Mouse (Mus musculus) T-helper 1 cell (primary cell): ENCODE measurements around the gene Cd33.

Experiments used
- in situ Hi-C: fragments of 300-600 bp; cut with MboI, MseI; formaldehyde crosslinking; loops from one replicate; pipeline ENCODE4 v1.15.1; 2025; ENCODE audit warnings: high pct_unique_total_duplicates

Cd33 gene

DNA sequence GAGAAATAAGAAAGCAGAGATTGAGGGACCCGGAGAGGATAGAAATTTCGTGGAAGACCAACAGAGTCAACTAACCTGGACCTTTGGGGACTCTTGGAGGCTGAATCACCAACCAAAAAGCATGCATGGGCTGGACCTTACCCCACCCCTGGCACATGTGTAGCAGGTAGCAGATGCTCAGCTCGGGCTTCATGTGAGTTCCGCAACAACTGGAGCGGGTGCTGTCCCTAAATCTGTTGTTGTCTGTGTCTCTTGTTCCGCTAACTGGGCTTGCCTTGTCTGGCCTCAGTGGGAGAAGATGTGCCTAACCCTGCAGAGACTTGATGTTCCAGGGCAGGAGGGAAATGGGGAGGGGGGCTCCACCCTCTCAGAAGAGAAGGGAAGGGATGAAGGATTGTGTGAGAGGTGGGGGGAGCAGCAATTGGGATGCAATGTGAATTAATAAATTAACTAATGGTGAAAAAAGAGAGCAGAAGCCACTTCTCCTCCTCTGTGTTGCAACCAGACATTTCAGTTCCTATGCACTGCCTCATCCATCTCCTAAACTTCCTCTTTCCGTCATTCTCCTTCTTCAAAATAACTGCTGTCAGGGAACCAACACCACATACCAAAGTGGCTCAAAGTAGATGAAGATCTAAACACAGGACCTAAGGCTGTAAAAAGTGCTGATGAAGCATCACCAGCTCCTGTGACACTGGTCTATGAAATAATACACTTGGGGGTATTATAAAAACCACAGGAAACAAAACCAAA, at the start of gene Cd33:
TSS of gene Cd33 (minus strand) at position 204 of the 753 bp plus-strand sequence.
- in situ Hi-C loops, result no loop called here

DNA sequence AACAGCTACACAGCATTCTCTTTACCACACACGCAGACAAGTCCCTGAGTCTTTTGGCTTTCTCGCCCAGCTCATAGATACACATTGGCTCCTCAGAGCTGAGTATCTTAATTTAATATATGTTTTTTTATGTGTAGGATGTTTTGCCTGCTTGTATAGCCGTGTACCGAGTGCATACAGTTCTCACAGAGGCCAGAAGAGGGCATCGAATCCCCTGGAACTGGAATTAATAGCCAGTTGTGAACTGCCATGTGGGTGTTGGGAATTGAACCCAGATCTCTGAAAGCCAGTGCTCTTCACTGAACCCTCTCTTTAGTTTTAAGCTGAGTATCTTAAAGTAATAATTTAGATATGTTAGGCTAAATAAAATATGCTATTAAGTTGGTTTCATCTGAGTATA, 40.6 kb upstream of the Cd33 start:
- in situ Hi-C loops, result loop anchor here (5.0 kb wide), 1 partner anchor 88 kb away; the partner anchor contains the start of gene Ctu1

DNA sequence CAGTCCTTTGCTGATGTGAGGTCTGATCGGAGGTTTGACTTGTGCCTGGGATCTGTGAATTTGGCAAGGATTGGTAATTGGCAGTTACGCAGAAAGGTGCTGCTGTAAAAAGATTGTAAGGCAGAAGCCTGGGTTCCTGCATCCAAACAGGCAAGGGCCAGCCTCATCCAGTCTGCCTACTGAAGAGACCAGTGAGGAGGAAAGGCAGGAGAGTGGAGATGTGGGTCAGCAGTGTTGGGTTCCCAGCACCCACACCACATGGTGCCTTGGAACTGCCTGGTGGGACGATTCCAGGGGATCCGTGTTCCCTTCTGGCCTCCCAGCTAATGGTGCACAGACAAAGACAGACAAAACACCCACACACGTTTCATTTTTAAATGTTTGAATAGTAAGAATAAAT, 36.3 kb upstream of the Cd33 start:
- in situ Hi-C loops, result loop anchor here (5.0 kb wide), 1 partner anchor 92 kb away; the partner anchor contains the start of gene Ctu1

DNA sequence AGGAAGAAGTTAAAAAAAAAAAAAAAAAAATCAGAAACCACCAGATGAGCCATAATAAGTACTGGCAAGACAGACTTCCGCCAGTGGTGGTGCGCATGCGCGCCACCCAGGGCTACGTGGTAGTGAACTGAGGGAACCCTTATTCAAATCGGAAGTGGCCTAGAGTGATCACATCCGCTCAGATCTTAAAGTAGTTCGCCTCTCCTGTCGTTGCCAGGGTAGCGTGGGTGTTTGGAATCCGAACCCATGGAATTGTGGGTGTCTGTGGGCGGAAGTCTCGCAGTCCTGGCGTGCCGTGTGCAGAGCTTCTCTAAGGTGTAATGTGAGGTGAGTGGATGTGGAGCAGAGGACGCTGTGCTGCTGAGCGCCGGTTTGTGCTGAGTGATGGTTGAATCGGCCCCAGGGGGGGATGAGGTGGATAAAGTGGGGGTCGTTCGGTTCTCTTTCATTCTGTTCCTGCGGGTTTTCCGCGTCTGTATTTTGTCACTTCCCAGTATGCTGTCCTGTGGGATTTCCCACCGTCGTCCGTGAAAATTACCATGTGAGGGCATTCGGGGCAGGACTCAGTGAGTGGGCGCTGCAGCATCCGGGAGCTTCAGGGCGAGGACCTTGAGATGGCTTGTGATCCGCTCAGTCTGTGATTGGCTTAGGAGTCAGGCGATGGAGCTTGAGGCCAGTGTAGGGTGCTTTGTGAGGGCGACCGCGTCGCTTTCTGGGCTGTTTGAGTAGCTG, 35.4 kb upstream of the Cd33 start, which contains the start of gene Zfp719:
TSS of gene Zfp719 (plus strand) at position 171 of the 732 bp plus-strand sequence.
- in situ Hi-C loops, result loop anchor here (5.0 kb wide), 1 partner anchor 93 kb away; the partner anchor contains the start of gene Ctu1

DNA sequence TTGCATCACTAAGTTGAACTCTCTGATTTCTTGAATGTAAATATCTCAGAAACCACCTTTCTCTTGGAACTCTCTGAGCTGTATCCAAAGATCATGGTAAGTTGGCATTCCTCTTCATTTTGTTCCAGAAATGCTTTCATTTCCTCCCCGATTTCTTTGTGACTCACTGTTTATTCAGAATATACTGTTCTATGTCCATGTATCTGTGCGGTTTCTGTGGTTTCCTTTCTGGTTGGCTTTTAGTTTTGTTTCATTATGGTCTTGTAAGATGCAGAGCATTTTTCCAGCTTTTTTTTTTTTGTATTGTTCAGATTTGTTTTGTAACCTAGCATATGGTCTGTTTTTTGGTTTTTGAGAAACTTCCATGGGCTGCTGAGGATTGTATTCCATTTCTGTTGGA, 27.0 kb upstream of the Cd33 start:
- in situ Hi-C loops, result no loop called here

DNA sequence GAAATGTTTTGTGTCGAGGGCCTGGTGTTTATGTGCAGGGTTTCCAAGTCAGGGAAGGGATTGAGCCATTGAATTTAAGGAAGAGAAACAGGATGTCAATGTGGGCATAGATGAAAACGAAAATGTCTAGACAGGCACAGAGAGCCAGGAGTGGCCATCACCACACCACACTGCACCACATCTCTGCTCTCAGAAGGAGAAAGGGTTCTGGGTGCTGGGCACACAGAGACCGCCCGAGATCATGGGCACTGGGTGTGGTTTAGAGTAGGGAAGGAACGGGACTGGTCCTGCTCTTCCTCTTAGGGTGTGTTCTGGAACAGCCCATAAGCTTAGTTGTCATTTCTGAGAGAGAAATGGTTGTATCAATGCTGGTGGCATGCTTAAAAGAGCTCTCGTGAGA, 19.1 kb upstream of the Cd33 start:
- in situ Hi-C loops, result loop anchor here (5.0 kb wide), 1 partner anchor 91 kb away; no protein-coding TSS in a partner anchor

DNA sequence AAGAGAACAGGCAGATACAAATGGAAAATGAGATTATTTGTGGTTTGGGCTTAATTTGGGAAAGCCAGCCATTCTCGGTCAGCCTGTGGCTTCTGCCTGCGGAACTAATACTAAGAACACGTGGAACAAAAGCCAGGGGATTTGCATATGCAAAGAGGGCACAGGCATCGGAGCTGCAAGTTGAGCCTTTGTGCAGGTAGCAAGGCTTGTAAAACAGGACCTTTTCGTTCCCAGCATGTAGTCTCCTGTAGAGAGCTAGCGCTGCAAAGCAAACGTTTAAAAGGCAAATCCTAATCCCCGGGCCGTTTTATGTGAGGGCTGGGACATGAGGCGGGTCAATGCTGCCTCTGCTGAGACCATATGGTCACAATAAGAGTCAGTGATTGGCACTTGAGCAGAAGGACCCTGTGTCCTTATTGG, 18.4 kb upstream of the Cd33 start:
- in situ Hi-C loops, result loop anchor here (5.0 kb wide), 1 partner anchor 90 kb away; no protein-coding TSS in a partner anchor

DNA sequence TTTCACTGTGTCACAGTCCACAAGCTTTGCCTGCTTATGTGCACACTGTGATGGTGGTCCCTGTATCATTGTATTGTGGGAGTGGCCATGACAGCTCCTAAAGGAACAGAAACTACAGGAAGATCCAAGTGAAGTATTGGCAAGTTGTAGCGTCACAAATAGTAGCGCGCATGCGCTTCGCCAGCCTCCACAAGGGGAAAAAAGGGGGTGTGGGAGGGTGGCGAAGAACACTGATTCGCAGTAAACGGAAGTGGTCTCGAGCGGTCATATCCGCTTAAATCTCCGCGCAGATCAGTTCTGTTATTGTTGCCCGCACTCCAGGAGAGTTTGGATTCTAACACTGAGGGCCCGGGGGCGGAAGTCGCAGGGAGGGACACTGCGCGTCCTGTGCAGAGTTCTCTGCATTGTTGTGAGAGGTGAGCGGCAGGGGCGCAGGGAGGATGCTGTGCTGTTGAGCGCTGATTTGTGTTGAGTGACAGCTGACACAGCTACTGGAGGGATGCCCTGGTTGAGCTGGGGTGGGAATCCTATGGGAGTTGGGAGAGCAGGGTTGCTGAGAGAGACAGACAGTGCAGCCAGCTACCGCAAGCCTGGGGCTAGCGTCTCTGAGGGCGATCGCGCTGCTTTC, 17.9 kb upstream of the Cd33 start, which contains the start of gene Zfp658:
TSS of gene Zfp658 (plus strand) at position 251 of the 628 bp plus-strand sequence.
- in situ Hi-C loops, result loop anchor here (5.0 kb wide), 1 partner anchor 90 kb away; no protein-coding TSS in a partner anchor

DNA sequence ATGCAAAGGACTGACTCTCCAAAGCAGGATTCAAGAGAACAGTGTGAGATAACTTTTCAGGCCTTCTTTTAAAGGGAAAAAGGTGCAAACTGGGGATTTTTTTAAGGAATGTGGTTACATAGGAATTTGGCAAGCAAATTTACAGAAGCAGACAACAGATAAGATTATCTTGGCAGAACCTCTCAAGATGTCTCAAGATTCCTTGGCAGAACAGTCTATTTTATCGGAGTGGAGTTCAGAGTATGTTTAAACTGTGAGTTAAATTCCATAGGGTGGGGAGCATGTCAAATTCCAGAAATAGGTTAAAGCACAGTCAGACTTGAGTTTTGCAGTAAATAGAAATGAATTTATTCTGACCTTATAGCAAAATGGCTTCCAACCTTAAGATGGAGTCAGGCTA, 12.7 kb upstream of the Cd33 start:
- in situ Hi-C loops, result no loop called here

DNA sequence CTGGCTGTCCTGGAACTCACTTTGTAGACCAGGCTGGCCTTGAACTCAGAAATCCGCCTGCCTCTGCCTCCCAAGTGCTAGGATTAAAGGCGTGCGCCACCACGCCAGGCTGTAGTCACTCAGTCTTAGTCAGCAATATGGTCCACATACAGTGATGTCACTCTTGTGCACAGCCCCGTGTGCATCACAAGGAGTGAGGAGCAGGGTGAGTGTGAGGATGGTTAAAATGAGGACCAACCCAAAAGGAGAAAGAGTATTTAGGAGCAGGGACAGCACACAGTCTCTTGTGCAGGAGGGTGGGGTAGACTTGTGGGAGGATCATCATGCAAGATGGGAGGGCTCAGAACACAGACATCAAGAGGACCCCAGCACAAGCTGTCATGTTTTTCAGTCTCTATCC, 11.1 kb upstream of the Cd33 start:
- in situ Hi-C loops, result no loop called here

DNA sequence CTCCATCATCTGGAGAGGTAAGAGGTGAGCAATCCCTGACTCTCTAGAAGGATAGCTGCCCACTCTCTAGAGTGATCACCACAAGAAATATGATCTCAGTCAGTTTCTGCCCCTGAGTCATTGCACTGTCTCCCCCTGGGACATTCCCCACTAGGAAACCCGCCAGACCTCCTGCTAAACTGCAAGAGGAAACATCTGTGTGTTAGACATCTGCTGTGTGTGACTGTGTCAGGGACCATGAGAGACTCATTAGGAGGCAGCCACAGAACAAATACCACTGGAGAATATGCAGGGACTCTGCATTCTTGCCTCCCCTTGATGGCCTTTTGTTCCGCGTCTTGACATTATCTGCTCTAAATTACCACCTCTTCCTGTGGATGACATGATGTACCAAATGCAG, 10.3 kb upstream of the Cd33 start:
- in situ Hi-C loops, result no loop called here

DNA sequence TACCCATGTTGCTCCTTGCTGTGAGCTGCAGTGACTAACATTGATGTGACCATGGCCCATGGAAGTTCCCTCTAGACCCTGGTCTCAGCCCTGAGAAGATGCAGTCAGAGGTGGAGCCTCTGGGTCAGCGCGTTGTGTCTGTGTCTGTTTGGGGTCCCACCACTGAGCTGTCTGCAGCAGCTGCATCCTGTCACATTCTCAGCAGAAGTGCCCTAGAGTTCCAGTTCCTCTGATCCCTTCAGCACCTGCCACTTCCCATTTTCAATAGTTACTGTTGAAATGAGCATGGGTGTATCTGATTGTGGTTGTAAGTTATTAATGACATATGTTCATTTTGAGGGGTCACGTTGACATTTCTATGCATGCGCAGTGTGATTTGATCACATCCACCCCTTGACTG, 8.9 kb upstream of the Cd33 start:
- in situ Hi-C loops, result no loop called here

DNA sequence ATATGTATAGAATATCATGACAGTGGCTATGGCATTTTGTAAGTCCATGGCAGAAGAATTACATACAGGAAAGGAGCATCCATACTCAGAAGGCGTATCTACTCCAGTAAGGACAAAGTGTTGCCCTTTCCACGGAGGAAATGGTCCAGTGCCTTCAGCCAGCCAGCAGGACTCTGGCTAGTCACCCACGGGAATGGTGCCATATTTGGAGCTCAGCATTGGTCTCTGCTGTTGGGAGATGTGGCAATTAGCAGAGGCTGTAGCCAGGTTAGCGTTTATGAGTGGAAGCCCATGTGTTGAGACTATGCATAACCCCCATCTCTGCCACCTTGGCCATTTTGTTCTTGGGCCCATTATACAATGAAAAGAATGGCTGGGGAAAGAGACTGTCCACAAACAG, 4.0 kb upstream of the Cd33 start:
- in situ Hi-C loops, result no loop called here

DNA sequence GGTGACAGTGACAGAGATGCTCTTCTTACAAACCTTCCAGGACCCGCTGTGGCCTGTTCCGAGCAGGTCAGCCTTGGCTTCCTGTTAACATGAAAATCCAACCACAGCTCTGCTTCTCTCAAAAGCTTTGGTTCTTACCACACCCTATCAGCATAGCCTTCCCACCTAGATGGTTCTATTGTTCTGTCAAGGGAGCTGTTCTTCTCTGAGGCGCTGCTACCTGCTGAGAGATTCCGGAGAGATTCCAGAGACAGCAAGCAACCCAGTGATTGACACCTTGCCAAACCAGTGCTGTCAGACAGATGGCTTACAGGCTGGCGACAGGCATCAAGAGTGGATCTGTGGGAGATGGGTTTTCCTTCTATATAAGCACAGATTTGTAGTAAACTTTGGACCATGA, 3.4 kb upstream of the Cd33 start:
- in situ Hi-C loops, result no loop called here

DNA sequence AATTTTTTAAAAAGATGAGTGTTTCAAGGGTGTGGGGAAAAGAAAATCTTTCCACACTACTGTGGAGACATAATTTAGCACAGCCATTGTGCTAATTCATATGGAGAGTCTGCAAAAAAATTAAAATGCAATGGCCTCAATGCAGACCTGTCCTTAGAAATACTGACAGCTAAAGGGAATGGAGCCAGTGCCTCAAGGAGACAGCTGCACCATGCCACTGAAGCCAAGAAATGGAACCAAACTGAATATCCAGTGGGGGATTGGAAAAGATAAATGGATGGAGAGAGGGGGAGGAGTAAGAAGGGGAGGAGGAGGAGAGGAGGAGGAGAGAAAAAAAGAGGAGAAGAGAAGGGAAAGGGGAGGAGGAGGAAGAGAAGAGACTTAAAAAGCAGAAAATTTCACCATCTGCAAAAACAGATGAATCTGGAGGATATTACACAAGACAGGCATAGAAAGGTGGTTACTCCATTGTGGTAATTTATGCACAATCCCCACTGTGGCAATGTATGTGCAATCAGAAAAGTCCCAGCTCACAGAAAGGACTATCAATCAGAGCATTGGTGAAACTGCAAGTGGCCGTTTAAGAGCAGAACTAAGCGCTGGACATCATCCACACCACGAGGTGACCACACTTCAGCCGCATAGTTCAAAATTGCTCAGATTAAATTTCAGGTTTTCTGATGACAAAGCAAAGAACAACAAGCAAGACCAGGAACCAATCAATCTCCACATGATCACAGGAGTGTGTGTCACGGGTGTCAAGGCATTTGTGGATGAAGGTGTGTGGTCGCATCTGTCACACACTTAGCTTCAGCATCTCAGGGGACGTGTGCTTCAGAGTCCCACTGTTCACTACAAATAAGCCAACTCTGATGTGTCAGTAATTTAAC, 1.7 kb upstream of the Cd33 start:
- in situ Hi-C loops, result no loop called here

DNA sequence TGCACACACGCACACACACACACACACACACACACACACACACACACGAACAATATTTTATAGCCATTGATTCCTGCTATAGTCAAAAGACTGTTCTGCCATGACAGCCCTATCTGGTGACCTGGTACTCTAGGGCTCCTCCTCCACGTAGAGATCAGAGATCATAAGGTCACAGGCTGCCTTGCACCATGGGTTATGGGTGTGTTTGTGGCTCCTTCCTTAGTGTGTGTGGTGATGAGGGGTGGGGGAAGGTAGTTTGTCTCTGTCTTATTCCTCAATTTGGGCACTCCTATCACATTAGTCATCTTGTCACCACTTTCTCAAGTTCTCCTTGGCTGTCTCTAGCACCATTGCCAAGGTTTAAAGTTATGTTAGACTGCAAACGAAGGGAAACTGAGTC, 5.7 kb downstream of the Cd33 start:
- in situ Hi-C loops, result no loop called here

DNA sequence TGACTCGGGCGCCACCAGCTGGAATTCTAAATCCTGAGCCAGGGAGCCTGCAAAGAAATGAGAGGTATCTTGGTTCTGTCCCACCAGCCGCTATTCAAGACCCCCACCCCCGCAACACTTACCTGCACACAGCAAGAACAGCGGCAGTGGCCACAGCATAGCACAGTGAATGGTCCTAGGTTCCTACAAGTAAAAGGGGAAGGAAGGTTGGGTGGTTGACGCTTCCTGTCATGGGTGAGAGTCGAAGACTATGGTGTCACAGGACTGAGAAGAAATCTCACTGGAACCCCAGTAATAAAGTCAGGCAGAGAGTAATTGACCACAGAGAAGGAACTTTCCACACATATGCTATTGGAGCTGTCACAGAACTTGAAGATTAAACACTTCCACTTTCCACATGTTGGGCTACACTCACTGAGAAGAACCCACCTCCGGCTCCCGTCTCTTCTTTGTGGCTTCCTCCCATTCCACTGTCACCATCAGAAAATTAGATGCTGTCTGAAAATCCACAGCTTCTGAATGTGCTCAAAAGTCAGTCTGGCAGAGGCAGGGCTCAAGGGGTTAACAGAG, 11.2 kb downstream of the Cd33 start:
- in situ Hi-C loops, result no loop called here

DNA sequence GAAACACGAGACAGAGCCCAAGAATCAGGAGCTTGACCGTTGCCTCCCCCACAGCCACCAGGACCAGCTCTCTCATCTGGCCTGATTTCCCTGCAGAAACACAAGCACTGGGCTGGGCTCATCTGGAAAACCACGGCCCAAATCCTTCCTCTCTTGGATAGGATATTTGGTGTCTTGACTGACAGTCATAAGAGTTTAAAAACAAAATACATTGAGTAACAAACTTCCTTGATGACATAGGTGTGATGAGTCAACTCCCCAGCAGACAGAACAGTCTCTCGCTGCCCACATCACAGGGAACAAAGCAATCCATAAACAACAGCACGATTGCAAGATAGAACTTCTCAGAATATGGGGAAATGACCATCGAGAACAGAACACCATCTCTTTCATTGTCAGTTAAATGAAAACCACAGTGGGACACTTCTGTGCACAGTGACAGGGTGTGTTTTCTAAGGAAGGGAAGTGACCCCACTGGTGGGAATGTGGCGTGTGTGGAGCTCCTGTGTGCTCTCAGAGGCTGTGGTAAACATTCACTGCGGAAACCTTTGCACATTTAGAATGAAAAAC, 13.9 kb downstream of the Cd33 start:
- in situ Hi-C loops, result no loop called here

DNA sequence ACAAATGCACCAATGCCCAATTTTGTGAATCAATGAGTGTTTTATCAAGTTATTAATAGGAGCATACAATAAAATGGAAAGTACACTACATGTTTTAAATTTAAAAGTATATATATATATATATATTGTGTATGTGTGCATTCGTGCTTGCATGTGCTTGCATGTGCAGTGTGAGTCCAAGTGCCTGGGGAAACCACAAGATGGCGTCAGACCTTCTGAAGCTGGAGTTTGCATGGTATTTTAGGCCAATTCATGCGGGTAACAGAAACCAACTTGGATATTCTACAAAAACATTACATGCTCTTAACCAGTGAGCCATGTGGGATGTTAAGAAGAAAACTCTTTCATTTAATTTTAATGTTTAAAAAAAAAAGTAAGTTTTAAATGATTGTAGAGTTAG, 18.9 kb downstream of the Cd33 start:
- in situ Hi-C loops, result no loop called here

DNA sequence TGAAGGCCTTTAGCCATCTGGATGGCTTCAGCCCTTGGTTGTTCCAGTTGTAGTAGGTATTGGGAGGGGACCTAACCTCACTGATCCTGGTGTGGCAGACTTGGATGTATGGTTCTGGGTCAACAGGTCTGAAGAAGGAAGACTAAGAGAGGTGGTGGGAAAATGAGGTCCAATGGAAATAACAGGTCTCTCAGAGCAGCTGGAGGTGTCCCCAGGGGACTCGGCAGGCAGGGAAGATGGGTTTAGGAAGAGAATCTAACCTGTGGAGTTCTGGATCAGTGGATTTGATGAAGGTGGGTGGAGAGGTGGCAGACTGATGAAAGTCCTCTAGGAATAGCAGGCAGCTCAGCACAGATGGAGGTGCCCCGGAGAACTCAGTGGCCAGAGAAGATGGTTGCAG, 21.5 kb downstream of the Cd33 start:
- in situ Hi-C loops, result no loop called here
